Comparison of ENCODE assay signal across 8 mouse cellular contexts in the genomic region with DNA sequence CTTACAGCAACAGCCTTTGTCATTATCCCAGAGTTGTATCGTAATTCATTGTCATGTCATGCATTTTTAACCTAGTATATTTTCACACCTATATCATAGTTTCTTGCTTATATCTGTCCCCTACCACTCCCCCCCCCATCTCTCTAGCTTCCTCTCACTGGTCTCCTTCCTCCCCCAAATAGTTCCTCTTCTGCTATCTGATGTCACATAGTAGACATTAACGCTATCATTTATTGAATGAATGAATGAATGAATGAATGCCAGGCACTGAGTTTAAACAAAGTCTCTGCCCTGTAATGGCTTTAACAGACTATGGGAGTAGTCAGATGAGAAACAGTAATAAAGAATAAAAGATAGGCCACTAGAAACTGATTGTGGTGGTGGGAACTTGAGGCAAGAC. TPM values are rescaled to one million over a fixed set of nuclear protein-coding genes. Genes with fewer than 3 reads are reported as not detected.
A peak's percentile ranks its signal among the peaks of the same experiment; 100 is the strongest.
DNase-seq lines count a peak whose midpoint lies in the region; ATAC-seq lines count a peak whose summit lies in the region.

No protein-coding gene starts in this region.

- no peak overlapping the region for H3K27ac ChIP-seq in heart, embryonic 13.5 days (replicated peaks)
- H3K27ac ChIP-seq in hindbrain, embryonic 14.5 days: no peak overlapping the region
- H3K27ac ChIP-seq in midbrain, embryonic 10.5 days (replicated peaks): peak overlapping the region; percentile 92; the same call in 1 of the 2 replicates

- peak overlapping the region; percentile 81 for H3K9ac ChIP-seq in heart, embryonic 13.5 days
- H3K9ac ChIP-seq in hindbrain, embryonic 14.5 days: peak overlapping the region; percentile 71

- intact Hi-C loops in heart, postnatal 14 days (cut with DNase I): loop anchor here (10.0 kb wide), 1 partner anchor 1052 kb away; no protein-coding TSS in a partner anchor

- ATAC-seq in heart, embryonic 13.5 days (ENCODE audit: extremely low read depth, insufficient number of reproducible peaks, low FRiP score, low TSS enrichment): no peak
- ATAC-seq in hindbrain, embryonic 14.5 days (ENCODE audit: low FRiP score): no peak

- peak overlapping the region; percentile 78 for H3K4me2 ChIP-seq in heart, embryonic 13.5 days
- peak overlapping the region; percentile 61 for H3K4me2 ChIP-seq in hindbrain, embryonic 14.5 days (replicated peaks)

- H3K27me3 ChIP-seq in heart, embryonic 13.5 days (replicated peaks): no peaks in the 10 kb centered on the region
- H3K27me3 ChIP-seq in hindbrain, embryonic 14.5 days (ENCODE audit: control insufficient read depth, insufficient read depth, low read length): no peaks in the 10 kb centered on the region
- H3K27me3 ChIP-seq in midbrain, embryonic 10.5 days (ENCODE audit: low read depth, poor library complexity, severe bottlenecking): no peaks in the 10 kb centered on the region

- peaks cover 23% of the 10 kb centered on the region for H3K4me1 ChIP-seq in heart, embryonic 13.5 days
- peaks cover 29% of the 10 kb centered on the region for H3K4me1 ChIP-seq in hindbrain, embryonic 14.5 days (replicated peaks; ENCODE audit: control insufficient read depth, insufficient read depth, low read length)
- H3K4me1 ChIP-seq in midbrain, embryonic 10.5 days: peaks cover 28% of the 10 kb centered on the region

- peaks cover 8% of the 10 kb centered on the region for H3K36me3 ChIP-seq in heart, embryonic 13.5 days
- H3K36me3 ChIP-seq in hindbrain, embryonic 14.5 days (replicated peaks; ENCODE audit: control insufficient read depth, insufficient read depth): peaks cover 6% of the 10 kb centered on the region
- peaks cover 10% of the 10 kb centered on the region for H3K36me3 ChIP-seq in midbrain, embryonic 10.5 days

- peak overlapping the region; percentile 83 for H3K4me3 ChIP-seq in heart, embryonic 13.5 days
- H3K4me3 ChIP-seq in hindbrain, embryonic 14.5 days (replicated peaks; ENCODE audit: low read length): peak overlapping the region; percentile 67
- peak overlapping the region; percentile 70 for H3K4me3 ChIP-seq in midbrain, embryonic 10.5 days

- DNase-seq in heart, postnatal 14 days: no peak
- DNase-seq in MEL-GATA-1-ER (ENCODE audit: extremely low read depth, low read depth) (peak; percentile 62), adipocyte (ENCODE audit: low spot score) (no peak)
- DNase-seq in hindbrain, embryonic 14.5 days (ENCODE audit: low spot score): no peak
- no peak for DNase-seq in midbrain, embryonic 10.5 days (ENCODE audit: low spot score)
- no peak for DNase-seq in adrenal gland, adult 18-20 months (ENCODE audit: low spot score in 2 of 2)
- no peak for DNase-seq in thymus, postnatal 4 days

- WGBS in heart, embryonic 13.5 days: 69% methylated on average over 2 of the region's 2 CpGs
- WGBS in hindbrain, embryonic 14.5 days: 84% methylated on average over 2 of the region's 2 CpGs
- 84% methylated on average over 2 of the region's 2 CpGs for WGBS in midbrain, embryonic 10.5 days

- H3K9me3 ChIP-seq in heart, embryonic 13.5 days: no peaks in the 10 kb centered on the region
- H3K9me3 ChIP-seq in hindbrain, embryonic 14.5 days (ENCODE audit: control insufficient read depth, low read length): no peaks in the 10 kb centered on the region
- H3K9me3 ChIP-seq in midbrain, embryonic 10.5 days (replicated peaks): no peaks in the 10 kb centered on the region

RNA-seq across cellular contexts. Expression of gene Rpgrip1l, which starts 0.7 kb away (rescaled TPM):
- polyA plus RNA-seq in heart, embryonic 13.5 days (2015; fragmentation: Nextera tagmentation; extraction: Ambion mirVana): 6.2 and 6.9 TPM in 2 replicates
- 1 to 10 TPM; 3.2 to 3.6 TPM for total RNA-seq in heart, postnatal 14 days (2021)
- 12.9 and 14.2 TPM in 2 replicates for polyA plus RNA-seq in hindbrain, embryonic 14.5 days (2014; fragmentation: Nextera tagmentation; extraction: Ambion mirVana)
- polyA plus RNA-seq in midbrain, embryonic 10.5 days (2016; fragmentation: Nextera tagmentation; extraction: Ambion mirVana): 9.8 and 10.4 TPM in 2 replicates
- total RNA-seq in adrenal gland, adult 18-20 months (2021): 1 to 10 TPM; 5.5 to 7.0 TPM

RNA-seq across cellular contexts. Expression of gene Fto, which starts 1.0 kb away (rescaled TPM):
- 64.3 and 66.0 TPM in 2 replicates for polyA plus RNA-seq in heart, embryonic 13.5 days (2015; fragmentation: Nextera tagmentation; extraction: Ambion mirVana)
- 10 to 100 TPM; 68.6 to 70.4 TPM for total RNA-seq in heart, postnatal 14 days (2021)
- polyA plus RNA-seq in hindbrain, embryonic 14.5 days (2014; fragmentation: Nextera tagmentation; extraction: Ambion mirVana): 149 and 180 TPM in 2 replicates
- polyA plus RNA-seq in midbrain, embryonic 10.5 days (2016; fragmentation: Nextera tagmentation; extraction: Ambion mirVana): 91.3 and 105 TPM in 2 replicates
- total RNA-seq in adrenal gland, adult 18-20 months (2021): 10 to 100 TPM; 73.6 to 78.4 TPM
